Mouse (Mus musculus) bone marrow macrophage, adult 2 months (primary cell): ENCODE results near the gene Gm16223.

ENCODE experiments used
- CTCF ChIP-seq: IDR thresholded peaks from 2 replicates; pipeline ENCODE4 v1.5.1; 2012; ENCODE audit warnings: low read depth, mild to moderate bottlenecking, low read length, moderate library complexity
- POLR2A ChIP-seq: IDR thresholded peaks from 2 replicates; pipeline ENCODE4 v1.6.1; 2012; ENCODE audit warnings: mild to moderate bottlenecking, low read depth, low read length, borderline replicate concordance

DNA sequence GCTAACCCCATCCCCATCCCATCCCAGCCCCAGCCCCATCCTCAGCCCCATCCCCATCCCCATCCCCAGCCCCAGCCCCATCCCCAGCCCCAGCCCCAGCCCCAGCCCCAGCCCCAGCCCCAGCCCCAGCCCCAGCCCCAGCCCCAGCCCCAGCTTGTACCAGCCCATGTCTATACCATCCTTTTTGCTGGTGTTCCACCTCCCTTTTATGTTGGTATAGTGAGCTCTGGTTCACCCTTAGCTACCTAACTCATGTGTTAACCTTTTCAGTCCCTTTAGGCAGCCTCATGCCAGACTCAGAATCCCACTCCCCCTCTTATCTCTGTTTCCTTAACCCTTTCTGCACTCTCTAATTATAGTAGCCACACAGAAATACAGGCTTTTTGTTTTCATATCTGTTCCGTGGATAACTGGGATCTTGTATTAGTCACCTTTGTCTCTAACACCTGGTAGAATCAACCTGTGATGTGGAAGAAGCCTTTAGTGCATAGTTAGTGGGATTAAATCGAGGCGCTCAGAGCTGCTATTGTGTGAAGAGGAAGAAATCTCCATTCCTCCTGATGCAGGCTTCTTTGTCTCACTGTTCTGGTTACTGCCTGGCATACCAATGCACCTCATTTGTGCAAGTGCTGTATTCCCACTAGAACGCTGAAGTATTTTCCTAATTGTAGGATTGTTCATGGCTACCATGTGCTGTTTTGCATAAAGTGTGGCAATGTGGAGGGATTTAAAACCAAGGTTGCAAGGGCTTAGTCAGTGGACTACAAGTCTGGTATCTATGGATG lies 144.0 kb downstream of the Gm16223 start:
- TF ChIP-seq CTCF: no peak
- no peak for TF ChIP-seq POLR2A
